35 mouse cellular contexts compared by ENCODE assay signal in the genomic region with DNA sequence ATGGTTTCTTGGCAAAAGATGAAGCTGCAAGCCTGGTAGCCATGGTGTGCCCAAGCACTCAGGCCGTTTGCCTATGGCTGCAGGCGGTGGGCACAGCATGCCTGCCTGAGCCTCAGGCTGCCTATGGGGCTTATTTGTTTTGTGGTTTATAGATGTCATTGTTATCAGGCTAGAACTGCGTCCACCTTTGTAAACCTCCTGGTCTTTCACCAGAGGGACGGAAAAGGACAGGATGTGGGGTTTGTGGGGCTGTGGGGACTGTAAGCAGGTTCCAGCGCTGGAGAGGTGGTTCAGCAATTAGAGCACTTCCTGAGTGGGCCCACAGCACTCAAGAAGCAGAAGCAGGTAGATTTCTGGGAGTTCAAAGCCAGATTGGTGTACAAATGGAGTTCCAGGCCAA.
"Had no signal": no experiment of that assay in that cellular context is flagged by ENCODE, and none has a peak within 500 bp of the region (broad histone marks: within the 10 kb centered on the region; RNA-seq: fewer than 3 reads in every experiment).

No protein-coding gene starts in this region.

- H3K4me3 ChIP-seq: heart, embryonic 10.5 days; heart, embryonic 12.5 days; heart, embryonic 13.5 days; heart, embryonic 15.5 days; hindbrain, embryonic 10.5 days; hindbrain, embryonic 12.5 days; hindbrain, embryonic 13.5 days; hindbrain, embryonic 15.5 days; intestine, embryonic 15.5 days; kidney, embryonic 15.5 days; layer of hippocampus, adult 2 months had no signal

- H3K4me1 ChIP-seq: heart, embryonic 12.5 days; heart, embryonic 13.5 days; heart, embryonic 15.5 days; hindbrain, embryonic 10.5 days; hindbrain, embryonic 12.5 days; hindbrain, embryonic 13.5 days; hindbrain, embryonic 15.5 days; intestine, embryonic 15.5 days; kidney, embryonic 15.5 days had no signal

- H3K4me2 ChIP-seq: heart, embryonic 11.5 days; heart, embryonic 12.5 days; heart, embryonic 13.5 days; heart, embryonic 15.5 days; hindbrain, embryonic 12.5 days; hindbrain, embryonic 13.5 days; hindbrain, embryonic 14.5 days; hindbrain, embryonic 15.5 days; intestine, embryonic 15.5 days; kidney, embryonic 15.5 days had no signal

- H3K9me3 ChIP-seq: heart, embryonic 10.5 days; heart, embryonic 12.5 days; heart, embryonic 13.5 days; heart, embryonic 15.5 days; hindbrain, embryonic 12.5 days; hindbrain, embryonic 13.5 days; hindbrain, embryonic 15.5 days; intestine, embryonic 15.5 days; kidney, embryonic 15.5 days had no signal

- H3K27ac ChIP-seq: heart, embryonic 10.5 days; heart, embryonic 13.5 days; heart, embryonic 15.5 days; hindbrain, embryonic 10.5 days; hindbrain, embryonic 12.5 days; hindbrain, embryonic 13.5 days; hindbrain, embryonic 14.5 days; hindbrain, embryonic 15.5 days; hindbrain, postnatal 0 days; intestine, embryonic 15.5 days; kidney, embryonic 15.5 days; kidney, postnatal 0 days; layer of hippocampus, adult 2 months had no signal

- H3K9ac ChIP-seq: heart, embryonic 12.5 days; heart, embryonic 13.5 days; heart, embryonic 15.5 days; hindbrain, embryonic 12.5 days; hindbrain, embryonic 13.5 days; hindbrain, embryonic 14.5 days; hindbrain, embryonic 15.5 days; intestine, embryonic 15.5 days; kidney, embryonic 15.5 days had no signal

- H3K27me3 ChIP-seq: heart, embryonic 12.5 days; heart, embryonic 13.5 days; heart, embryonic 15.5 days; hindbrain, embryonic 12.5 days; hindbrain, embryonic 13.5 days; hindbrain, embryonic 15.5 days; intestine, embryonic 15.5 days; kidney, embryonic 15.5 days had no signal

- ATAC-seq: hindbrain, embryonic 16.5 days; hindbrain, postnatal 0 days; inflammation-experienced regulatory T-cells, adult 6 months; intestine, embryonic 15.5 days; intestine, embryonic 16.5 days; intestine, postnatal 0 days had no signal

- DNase-seq: heart, postnatal 10 days; heart, postnatal 14 days; heart, postnatal 36 days; heart, postnatal 4 days; kidney, adult 11 months; kidney, adult 18-20 months; kidney, adult 2 months; kidney, adult 8-10 months; kidney, adult 9 months; kidney, postnatal 10 days; kidney, postnatal 14 days; kidney, postnatal 25 days; kidney, postnatal 36 days; kidney, postnatal 4 days; layer of hippocampus, adult 9-11 months; layer of hippocampus, postnatal 36 days had no signal
